Mouse (Mus musculus) left cerebral cortex, adult 11 months (tissue): Measurements from ENCODE around the gene Rmnd5a.

Source experiments
- DNase-seq: peaks from one replicate; pipeline ENCODE4 v3.0.0; 2022; ENCODE audit warnings: low spot score

Gene Rmnd5a

DNA sequence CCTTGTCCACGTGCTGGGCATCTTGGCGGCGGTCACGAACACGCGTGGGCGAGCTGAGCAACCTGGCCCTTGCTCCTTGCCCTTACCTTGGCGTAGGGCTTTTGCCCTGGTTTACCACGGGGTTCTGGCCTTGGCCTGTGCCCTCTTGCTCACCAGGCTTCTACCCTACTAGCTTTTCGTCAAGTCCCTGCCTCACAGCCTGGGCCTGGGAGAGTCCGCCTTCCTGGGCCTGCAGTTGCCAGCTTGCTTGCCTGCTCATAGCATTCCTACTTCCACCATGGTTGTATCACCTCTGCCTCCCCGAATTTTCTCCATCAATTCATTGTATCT, 779 bp upstream of the Rmnd5a start:
- no peak for DNase-seq

DNA sequence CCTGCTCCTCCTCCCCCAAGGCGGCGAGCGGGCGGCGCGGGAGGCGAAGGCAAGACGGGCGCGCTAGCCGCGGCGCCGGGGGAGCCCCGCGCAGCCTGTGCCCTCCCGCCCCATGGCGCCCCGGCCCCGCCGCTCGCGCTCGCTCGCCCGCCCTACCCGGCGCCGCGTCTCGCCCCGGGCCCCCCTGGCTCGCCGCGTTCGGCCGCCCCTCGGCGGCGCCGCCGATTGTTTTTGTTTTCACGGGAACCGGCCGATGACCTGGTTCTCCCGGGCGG, 283 bp downstream of the Rmnd5a start:
- DNase-seq: no peak

DNA sequence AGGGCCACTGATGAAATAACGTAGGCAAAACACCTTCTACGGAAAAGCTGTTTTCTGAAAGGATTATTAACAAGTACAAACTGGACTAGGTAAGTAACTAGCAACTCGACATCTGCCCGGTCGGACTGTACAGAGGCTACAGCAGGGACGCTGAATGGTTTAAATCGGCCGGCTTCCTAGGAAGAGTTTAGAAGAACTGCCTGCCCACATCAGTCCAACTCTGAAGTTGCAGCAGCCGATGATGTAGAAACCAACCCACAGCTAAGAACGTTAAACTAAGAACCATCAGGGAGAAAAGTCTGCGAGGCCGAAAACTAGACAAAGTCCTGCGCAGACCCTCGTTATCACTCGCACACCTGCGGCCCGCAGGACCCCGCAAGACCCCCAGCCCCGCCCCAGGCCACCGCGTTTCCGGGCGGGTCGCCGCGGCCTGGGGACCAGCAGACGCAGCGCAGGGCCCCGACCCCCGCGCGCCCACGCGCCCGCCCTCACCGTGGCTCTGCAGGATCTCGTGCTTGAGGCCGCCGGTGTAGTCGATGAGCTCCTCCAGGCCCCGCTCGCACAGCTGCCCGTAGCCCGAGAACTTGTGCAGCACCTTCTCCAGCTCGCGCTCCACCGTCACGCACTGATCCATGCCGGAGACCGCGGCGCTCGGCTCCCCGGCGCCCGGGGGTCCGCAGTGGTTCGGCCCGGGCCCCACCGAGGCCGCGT, 776 bp downstream of the Rmnd5a start:
- peak; percentile 39 for DNase-seq

DNA sequence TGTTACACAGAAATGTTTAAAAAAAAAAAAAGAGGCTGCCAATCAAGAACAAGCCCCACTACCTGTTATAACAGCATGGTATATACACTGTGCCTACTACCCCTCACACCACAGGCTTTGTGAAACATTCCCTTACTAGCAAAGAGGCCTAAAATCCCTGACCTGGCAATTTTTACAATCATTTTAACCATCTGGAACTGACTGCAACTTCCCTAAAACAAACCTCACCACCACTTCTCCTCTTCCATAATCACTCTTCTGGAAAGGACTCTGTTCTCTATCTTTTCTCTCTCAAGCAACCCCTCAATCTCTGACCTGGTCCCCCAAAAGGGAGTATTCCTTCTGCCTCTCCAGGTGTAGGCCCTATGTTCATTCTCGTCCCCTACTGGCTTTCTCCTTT, 2.4 kb downstream of the Rmnd5a start:
- DNase-seq: no peak

GRCm38 (mm10) chr6:71427996-71428725, 12.3 kb downstream of the Rmnd5a start:
- DNase-seq: no peak

- peak; percentile 41 for DNase-seq
Measured at GRCm38 (mm10) chr6:71425681-71426080, 14.8 kb downstream of the Rmnd5a start.

DNA sequence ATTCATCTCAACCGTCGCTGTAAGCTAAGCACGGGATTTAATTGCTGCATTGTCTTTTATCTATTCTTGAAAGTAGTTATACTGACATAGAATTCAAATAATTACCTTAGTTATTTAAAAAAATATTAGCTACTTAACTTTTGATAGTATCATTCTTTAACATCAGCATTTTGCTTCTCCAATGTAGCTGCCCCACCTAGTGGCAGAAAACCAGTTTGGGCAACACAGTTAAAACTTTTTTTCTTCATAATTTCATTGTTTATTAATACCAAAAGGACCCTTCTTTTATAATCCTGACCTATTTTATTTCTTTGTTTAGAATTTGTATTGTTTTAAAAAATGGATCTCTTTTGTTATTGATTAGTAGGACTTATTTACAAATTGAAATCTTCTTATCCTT, 17.3 kb downstream of the Rmnd5a start:
- no peak for DNase-seq

- no peak for DNase-seq
Measured at GRCm38 (mm10) chr6:71422162-71422561, 18.3 kb downstream of the Rmnd5a start.

- no peak for DNase-seq
Measured at GRCm38 (mm10) chr6:71420848-71421247, 19.6 kb downstream of the Rmnd5a start.

DNA sequence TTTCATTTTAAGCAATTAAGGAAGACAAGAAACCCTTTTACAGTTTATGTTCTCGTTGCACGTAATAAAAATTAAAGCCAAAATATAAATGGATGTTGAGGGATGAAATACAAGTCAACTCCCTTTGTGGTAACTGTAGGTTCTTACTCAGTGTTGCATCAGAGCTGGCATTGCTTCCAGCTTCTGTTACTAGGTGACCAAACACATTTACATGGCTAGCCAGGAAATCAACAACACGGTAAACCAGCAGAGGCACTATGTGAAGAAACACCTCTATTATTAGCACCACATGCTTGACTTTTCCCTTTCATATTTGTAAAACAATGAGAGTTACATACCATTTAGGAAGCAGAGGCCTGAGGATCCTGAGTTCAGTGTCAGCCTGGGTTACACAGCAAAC, 21.6 kb downstream of the Rmnd5a start:
- no peak for DNase-seq

- no peak for DNase-seq
Measured at GRCm38 (mm10) chr6:71415446-71415845, 25.0 kb downstream of the Rmnd5a start.

GRCm38 (mm10) chr6:71414624-71415023, 25.8 kb downstream of the Rmnd5a start:
- DNase-seq: no peak

- DNase-seq: no peak
Measured at GRCm38 (mm10) chr6:71398829-71399609, 41.4 kb downstream of the Rmnd5a start.

- DNase-seq: no peak
Measured at GRCm38 (mm10) chr6:71396761-71397160, 43.7 kb downstream of the Rmnd5a start.

DNA sequence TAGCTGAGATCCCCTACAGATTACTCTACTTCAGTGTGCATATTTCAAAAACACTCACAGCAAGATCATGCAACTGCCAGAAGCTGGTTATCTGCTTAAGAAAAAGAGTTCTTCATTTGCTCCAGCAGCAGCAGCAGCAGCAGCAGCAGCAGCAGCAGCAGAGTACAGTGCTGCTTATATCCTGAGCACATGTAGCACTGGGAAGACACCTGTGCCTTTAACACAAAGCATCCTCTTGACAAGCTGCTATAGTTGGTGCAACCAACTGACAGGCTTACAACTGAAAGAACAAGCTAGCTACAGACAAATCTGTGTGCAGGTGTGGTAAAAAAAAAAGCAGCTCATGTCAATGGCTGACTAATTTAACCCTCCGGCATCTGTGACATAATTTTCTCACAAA, 44.4 kb downstream of the Rmnd5a start:
- DNase-seq: no peak

- no peak for DNase-seq
Measured at GRCm38 (mm10) chr6:71390496-71390895, 49.9 kb downstream of the Rmnd5a start.

DNA sequence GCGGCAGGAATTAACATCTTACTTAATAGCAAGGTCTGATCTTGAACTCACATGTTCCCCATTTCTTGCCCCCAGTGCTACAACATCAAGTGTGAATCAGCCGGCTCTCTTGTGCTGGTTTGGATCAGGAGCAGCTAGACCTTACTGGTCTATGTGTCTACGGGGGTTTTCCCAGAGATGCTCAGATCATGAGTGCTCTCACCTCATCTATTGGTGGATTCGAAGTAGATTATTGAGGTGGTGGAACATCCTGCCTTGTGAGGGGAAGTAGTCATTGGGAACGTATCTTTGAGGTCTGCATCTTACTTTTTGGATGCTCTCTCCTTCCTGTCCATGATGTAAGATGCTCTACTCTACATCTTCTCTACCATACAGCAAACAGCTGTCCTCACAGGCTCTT, 58.8 kb downstream of the Rmnd5a start:
- no peak for DNase-seq

- DNase-seq: no peak
Measured at GRCm38 (mm10) chr6:71376711-71377110, 63.7 kb downstream of the Rmnd5a start.

GRCm38 (mm10) chr6:71374921-71375320, 65.5 kb downstream of the Rmnd5a start:
- DNase-seq: no peak

- no peak for DNase-seq
Measured at GRCm38 (mm10) chr6:71374311-71374829, 66.1 kb downstream of the Rmnd5a start.

- no peak for DNase-seq
Measured at GRCm38 (mm10) chr6:71373249-71373775, 67.1 kb downstream of the Rmnd5a start, which contains the start of gene Cd8a. TSS of gene Cd8a (plus strand) at chr6:71373427.

GRCm38 (mm10) chr6:71372041-71372720, 68.3 kb downstream of the Rmnd5a start:
- DNase-seq: no peak
